Mouse (Mus musculus): ENCODE measurements around the gene Alox8. TPM values are rescaled to one million over a fixed set of nuclear protein-coding genes. Genes with fewer than 3 reads are reported as not detected.

Gene Alox8
- polyA plus RNA-seq, 2 experiments from 2014 or later, result 2.2 to 5.0 TPM

- no peak for ATAC-seq
These were observed 19.1 kb downstream of the Alox8 start for GRCm38 (mm10) chr11:69178525-69178924.

GRCm38 (mm10) chr11:69174722-69175121 is 22.9 kb downstream of the Alox8 start:
- ATAC-seq, result no peak

GRCm38 (mm10) chr11:69172606-69173005 is 25.0 kb downstream of the Alox8 start:
- no peak for ATAC-seq

- ATAC-seq, result no peak
These were observed 26.0 kb downstream of the Alox8 start for GRCm38 (mm10) chr11:69171626-69172025.

- ATAC-seq, result no peak
These were observed 28.3 kb downstream of the Alox8 start for GRCm38 (mm10) chr11:69169313-69169712.

- no peak for ATAC-seq
These were observed 40.8 kb downstream of the Alox8 start, which contains the start of gene Alox12b for GRCm38 (mm10) chr11:69156800-69157199. TSS of gene Alox12b (plus strand) at chr11:69156989.

GRCm38 (mm10) chr11:69155351-69155750 is 42.3 kb downstream of the Alox8 start:
- ATAC-seq, result no peak

- no peak for ATAC-seq
These were observed 43.8 kb downstream of the Alox8 start for GRCm38 (mm10) chr11:69153831-69154230.

- ATAC-seq, result no peak
These were observed 46.6 kb downstream of the Alox8 start for GRCm38 (mm10) chr11:69151004-69151403.

GRCm38 (mm10) chr11:69150444-69150843 is 47.2 kb downstream of the Alox8 start:
- ATAC-seq, result no peak

- no peak for ATAC-seq
These were observed 47.9 kb downstream of the Alox8 start for GRCm38 (mm10) chr11:69149728-69150127.

GRCm38 (mm10) chr11:69148451-69148960 is 49.1 kb downstream of the Alox8 start:
- ATAC-seq, result no peak

- no peak for ATAC-seq
These were observed 50.1 kb downstream of the Alox8 start for GRCm38 (mm10) chr11:69147546-69147945.

- no peak for ATAC-seq
These were observed 62.3 kb downstream of the Alox8 start for GRCm38 (mm10) chr11:69135361-69135760.

- no peak for ATAC-seq
These were observed 63.0 kb downstream of the Alox8 start for GRCm38 (mm10) chr11:69134622-69134968.

Other genes starting within 250 kb of the Alox8 start
- gene Arhgef15, start 240.4 kb downstream of the Alox8 start, polyA plus RNA-seq (2017; shearing (Covaris generic)), result under 1 TPM; 0.10 to 0.28 TPM
- gene Slc25a35, start 229.7 kb downstream of the Alox8 start, polyA plus RNA-seq (2017; shearing (Covaris generic)), result 1 to 10 TPM; 7.2 to 7.6 TPM
- gene Rangrf, start 222.7 kb downstream of the Alox8 start, polyA plus RNA-seq (2017; shearing (Covaris generic)), result 10 to 100 TPM; 42.2 to 48.3 TPM
- gene Pfas, start 189.4 kb downstream of the Alox8 start, polyA plus RNA-seq (2017; shearing (Covaris generic)), result 10 to 100 TPM; 20.4 to 26.3 TPM
- gene Ctc1, start 181.9 kb downstream of the Alox8 start, polyA plus RNA-seq (2017; shearing (Covaris generic)), result 10 to 100 TPM in 1 of 2 experiments, 1 to 10 TPM in 1; 8.7 to 14.6 TPM
- 10 to 100 TPM; 24.3 to 33.5 TPM for gene Aurkb, start 152.2 kb downstream of the Alox8 start, polyA plus RNA-seq (2017; shearing (Covaris generic))
- gene Borcs6, start 138.1 kb downstream of the Alox8 start, polyA plus RNA-seq (2017; shearing (Covaris generic)), result 1 to 10 TPM; 2.1 to 2.4 TPM
- gene Tmem107, start 127.0 kb downstream of the Alox8 start, polyA plus RNA-seq (2017; shearing (Covaris generic)), result 1 to 10 TPM; 4.4 to 7.1 TPM
- gene Vamp2, start 109.4 kb downstream of the Alox8 start, polyA plus RNA-seq (2017; shearing (Covaris generic)), result 10 to 100 TPM; 27.6 to 27.9 TPM
- 1 to 10 TPM; 4.5 to 6.7 TPM for gene Per1, start 102.6 kb downstream of the Alox8 start, polyA plus RNA-seq (2017; shearing (Covaris generic))
- gene Hes7, start 77.4 kb downstream of the Alox8 start, polyA plus RNA-seq (2017; shearing (Covaris generic)), result not detected
- not detected for gene 9130213A22Rik, start 75.3 kb downstream of the Alox8 start, polyA plus RNA-seq (2017; shearing (Covaris generic))
- gene Aloxe3, start 71.9 kb downstream of the Alox8 start, polyA plus RNA-seq (2017; shearing (Covaris generic)), result under 1 TPM in 1 of 2 experiments, not detected in 1; 0.09 TPM
- gene Alox12b, start 40.9 kb downstream of the Alox8 start, polyA plus RNA-seq (2017; shearing (Covaris generic)), result not detected
- gene Gucy2e, start 39.2 kb upstream of the Alox8 start, polyA plus RNA-seq (2017; shearing (Covaris generic)), result under 1 TPM; 0.24 to 0.48 TPM
- 10 to 100 TPM in 1 of 2 experiments, 1 to 10 TPM in 1; 9.2 to 10.7 TPM for gene Cntrob, start 125.9 kb upstream of the Alox8 start, polyA plus RNA-seq (2017; shearing (Covaris generic))
- 100 to 1,000 TPM; 109 to 112 TPM for gene Trappc1, start 126.1 kb upstream of the Alox8 start, polyA plus RNA-seq (2017; shearing (Covaris generic))
- under 1 TPM; 0.31 to 0.89 TPM for gene Kcnab3, start 128.4 kb upstream of the Alox8 start, polyA plus RNA-seq (2017; shearing (Covaris generic))
- 1 to 10 TPM; 2.4 to 3.4 TPM for gene Rnf227, start 142.6 kb upstream of the Alox8 start, polyA plus RNA-seq (2017; shearing (Covaris generic))
- 10 to 100 TPM; 58.7 to 62.7 TPM for gene Chd3, start 171.6 kb upstream of the Alox8 start, polyA plus RNA-seq (2017; shearing (Covaris generic))
- gene Naa38, start 197.6 kb upstream of the Alox8 start, polyA plus RNA-seq (2017; shearing (Covaris generic)), result 100 to 1,000 TPM; 146 TPM
- gene Cyb5d1, start 197.8 kb upstream of the Alox8 start, polyA plus RNA-seq (2017; shearing (Covaris generic)), result 10 to 100 TPM in 1 of 2 experiments, 1 to 10 TPM in 1; 9.4 to 17.9 TPM
- under 1 TPM; 0.22 to 0.51 TPM for gene Tmem88, start 200.4 kb upstream of the Alox8 start, polyA plus RNA-seq (2017; shearing (Covaris generic))
- gene Kdm6b, start 215.8 kb upstream of the Alox8 start, polyA plus RNA-seq (2017; shearing (Covaris generic)), result 10 to 100 TPM; 23.6 to 28.3 TPM

Measured in activated CD4-positive, CD25-positive, alpha-beta regulatory T cell, adult 4 months (primary cell).